Mouse (Mus musculus): Measurements from ENCODE around the gene Erlin1.

Gene Erlin1

DNA sequence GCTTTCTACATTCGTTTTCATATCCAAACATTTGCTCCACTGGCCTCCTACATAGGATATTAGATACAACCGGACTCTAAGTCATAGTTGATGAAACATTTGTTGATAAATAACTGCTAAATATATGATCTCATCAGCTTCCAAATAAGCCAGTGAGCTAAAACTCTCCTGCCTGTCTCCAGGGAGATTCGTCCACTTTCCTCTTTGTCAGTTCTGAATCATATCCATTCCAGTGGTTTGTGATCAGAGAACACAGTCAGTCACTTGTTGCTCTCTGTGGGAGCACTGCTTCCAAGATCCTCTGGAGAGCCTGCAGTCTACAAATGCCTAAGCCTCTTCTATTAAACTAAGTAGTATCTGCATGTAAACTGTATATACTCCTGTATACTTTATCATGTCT, 9.4 kb downstream of the Erlin1 start:
- DNase-seq (ENCODE audit: low spot score): no peak

DNA sequence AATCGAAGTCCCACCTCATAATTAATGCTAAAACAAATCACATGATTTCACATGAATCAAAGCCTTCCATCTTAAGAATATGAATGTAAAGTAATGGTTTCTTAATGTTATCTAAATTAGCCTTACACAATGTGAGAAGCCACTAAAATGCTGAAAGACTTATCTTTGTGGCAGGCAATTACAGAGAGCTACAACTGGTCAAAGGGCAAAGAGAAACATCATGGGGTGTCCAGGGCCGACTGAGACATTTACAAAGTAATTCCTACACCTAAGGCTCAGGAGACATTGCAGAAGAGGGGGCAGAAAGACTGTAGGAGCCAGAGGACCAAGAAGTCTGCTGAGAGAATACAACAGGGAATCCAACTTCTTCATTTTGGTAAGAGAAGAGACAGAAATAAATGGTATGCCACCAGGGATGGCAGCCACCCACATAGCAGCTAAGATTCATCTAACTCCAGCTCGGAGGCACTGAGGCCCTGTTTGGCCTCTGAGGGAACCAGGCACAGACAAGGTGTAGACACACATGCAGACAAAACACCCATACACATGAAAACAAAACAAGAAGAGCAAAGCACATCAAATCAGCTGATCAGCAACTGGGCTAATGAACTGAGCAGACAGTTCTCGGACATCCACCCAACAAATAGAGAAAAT, 14.3 kb downstream of the Erlin1 start:
- DNase-seq (ENCODE audit: low spot score): no peak

DNA sequence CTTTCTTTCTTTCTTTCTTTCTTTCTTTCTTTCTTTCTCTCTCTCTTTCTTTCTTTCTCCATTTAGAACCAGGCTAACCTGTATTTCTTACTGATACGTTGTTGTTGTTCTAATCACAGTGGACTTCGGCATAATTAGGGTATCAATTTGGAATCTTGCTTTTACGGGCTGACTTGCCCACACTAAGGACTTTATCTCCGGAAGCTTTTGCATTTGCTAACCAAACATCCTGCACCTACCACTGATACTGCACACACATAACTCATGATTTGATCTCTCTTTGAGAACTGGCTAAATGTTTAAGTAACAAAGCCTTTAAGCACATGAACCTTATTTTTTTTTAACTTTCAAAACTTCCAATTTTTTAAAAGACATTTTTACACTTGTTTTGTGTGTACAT, 19.2 kb downstream of the Erlin1 start:
- DNase-seq (ENCODE audit: low spot score): no peak

DNA sequence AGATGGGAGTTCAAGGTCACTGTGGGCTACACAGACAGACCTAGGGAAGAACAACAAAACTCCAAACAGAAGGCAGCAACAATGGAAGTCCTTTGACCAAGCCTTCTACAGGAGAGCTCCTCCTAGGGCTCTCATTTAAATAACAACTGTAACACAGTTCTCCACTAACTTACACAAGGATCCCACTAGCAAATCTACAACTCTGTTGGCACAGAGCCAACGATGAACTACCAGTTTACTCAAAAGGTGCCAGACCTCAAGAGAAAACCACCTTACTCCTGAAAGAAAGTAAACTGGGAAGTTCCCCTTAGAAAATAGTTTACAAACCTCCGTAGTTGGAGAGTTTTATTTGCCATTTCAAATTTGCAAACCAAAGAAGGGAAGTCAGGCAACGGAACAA, 20.3 kb downstream of the Erlin1 start:
- no peak for DNase-seq (ENCODE audit: low spot score)

DNA sequence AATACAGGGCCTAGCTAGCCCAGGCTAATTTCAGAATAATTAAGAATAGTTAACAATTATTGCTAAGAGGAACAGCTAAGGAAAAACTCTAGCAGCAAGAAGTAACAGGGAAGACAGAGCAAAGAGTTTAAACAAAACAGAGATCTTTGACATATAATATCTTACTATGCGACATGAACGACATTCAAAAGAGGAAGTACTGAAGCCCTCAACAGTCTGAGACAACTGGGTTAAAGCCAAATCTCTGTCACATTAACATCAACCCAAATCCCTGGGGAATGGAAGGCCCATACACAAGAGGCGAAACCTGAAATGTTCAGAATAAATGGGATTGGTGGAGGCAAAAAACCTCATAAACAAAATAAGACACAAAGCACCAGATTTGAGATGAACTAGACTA, 23.7 kb downstream of the Erlin1 start:
- no peak for DNase-seq (ENCODE audit: low spot score)

DNA sequence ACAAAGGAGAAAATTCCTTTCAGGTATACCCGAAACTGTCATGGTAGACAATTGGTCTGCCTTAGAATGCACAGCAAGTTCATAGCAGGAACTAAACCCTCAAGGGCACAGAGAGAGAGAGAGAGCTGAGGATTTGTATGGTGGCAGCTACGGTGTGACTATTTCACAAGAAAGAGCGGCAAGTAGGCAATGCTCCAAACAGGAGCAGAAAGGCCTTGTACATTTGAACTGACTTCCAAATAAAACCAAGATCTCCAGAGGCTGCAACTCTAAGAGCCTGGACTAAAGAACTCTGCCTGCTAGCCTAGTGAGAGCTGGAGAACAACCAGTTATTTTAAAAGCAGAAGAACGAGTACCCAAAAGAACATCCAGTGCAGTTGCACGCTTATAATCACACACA, 27.5 kb downstream of the Erlin1 start:
- DNase-seq (ENCODE audit: low spot score): no peak

DNA sequence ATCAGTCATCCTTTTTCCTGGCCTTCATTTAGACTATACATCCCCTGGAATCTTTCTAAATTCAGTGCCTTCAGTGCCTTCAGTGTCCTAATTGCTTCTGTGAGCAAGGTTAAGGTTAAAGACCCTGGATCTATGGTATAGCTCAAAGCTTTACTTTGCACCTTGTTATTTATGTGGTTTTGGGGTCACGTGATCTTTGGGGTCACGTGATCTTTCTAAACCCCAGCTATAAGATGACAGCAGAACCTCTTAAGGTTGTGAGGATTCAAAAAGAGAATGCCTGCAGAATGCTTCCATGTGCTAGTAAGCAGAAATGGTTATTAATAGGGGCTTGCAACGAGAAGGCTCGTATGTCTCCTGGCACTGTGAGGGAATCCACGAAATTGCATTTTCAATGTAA, 36.2 kb downstream of the Erlin1 start:
- no peak for DNase-seq (ENCODE audit: low spot score)

DNA sequence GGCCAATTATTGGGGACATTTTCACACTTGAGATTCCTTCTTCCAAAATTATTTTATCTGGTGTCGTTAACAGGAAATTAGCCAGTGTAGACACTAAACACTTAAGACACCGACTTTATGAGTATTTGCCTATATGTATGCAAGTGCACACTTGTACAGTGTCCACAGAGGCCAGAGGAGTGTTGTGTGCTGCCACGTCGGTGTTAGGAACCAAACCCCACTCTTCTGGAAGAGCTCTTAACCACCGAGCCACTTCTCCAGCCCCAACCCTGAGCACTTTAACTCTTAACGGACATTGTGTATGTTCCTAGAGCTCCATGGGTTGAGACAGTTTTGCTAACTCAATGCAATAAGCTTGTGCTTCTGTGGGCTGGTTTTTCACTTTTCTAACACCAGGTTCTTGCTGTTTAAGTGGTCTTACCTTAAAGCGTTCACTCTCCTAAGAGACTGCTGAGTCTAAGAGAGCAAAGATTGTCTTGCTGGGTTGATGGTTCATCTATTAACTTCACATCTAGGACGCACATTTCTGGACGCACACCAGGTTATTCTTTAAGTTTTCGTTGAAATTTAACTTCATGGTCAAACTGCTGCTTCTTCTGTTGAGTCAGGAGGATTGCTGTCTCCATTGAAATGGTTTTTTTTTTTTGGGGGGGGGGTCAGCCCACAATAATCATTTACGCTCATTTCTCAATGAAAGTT, 37.4 kb downstream of the Erlin1 start:
- DNase-seq (ENCODE audit: low spot score): no peak

DNA sequence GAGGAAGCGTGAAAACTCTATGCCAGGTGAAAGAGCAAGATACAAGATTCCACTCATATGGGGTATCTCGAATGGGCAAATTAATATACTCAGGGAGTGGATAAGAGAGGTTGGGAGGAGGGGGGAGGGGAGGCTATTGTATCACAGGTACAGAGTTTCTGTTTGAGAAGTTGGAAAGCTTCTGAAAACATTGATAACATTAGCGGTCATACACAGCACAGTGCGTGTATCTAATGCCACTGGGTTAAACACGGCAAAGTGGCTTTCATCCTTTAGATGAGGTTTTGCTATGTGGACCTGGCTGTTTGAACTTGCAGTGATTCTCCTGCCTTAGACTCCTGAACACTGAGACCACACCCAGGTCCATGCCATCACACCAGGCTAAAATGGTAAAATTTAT, 39.6 kb downstream of the Erlin1 start:
- no peak for DNase-seq (ENCODE audit: low spot score)

DNA sequence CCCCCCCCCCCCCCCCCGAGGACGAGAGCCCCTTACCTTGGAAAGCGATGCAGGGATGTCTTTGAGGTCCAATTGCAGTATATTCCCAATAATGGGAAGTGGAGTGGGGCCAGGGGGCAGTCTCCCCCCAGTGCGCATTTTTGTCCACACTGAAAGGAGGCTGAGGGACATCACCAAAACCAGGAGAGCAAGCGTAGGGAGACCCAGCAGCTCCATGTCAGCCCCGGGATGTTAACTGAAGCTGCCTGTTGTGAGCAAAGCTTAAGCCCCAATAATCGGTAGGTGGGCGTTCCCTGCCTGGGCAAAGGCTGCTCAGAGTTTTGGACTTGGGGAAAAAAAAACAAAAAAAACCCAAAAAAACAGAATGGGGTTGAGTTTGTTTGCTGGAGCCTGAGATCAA, 40.6 kb downstream of the Erlin1 start, which contains the start of gene Cyp2c23:
Gene Cyp2c23, minus strand, starts transcription at position 237 of the 400 bp plus-strand sequence.
- DNase-seq (ENCODE audit: low spot score): no peak

DNA sequence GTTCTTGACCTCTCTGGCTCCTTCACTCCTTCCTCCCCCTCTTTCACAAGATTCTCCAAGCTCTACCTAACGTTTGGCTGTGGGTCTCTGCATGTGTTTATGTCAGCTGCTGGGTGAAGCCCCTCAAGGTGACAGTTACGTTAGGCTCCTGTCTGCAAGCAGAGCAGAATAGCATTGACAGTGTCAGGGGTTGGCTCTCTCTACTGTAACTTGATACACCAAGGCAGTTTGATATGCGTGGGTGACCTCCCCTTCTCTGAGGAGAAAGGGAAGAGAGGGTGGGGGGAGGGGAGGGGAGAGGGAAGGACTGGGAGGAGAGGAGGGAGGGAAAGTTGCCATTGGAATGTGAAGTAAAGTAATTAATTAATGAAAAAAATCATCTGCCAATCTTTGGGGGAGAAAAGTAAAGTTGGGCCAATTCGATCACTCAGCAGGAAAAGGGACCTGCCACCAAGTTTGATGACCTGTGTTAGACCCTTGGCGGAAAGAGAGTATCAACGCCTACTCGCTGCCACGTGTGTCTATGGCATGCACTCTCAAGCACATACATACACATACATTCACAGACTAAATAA, 42.5 kb downstream of the Erlin1 start:
- DNase-seq (ENCODE audit: low spot score): no peak

DNA sequence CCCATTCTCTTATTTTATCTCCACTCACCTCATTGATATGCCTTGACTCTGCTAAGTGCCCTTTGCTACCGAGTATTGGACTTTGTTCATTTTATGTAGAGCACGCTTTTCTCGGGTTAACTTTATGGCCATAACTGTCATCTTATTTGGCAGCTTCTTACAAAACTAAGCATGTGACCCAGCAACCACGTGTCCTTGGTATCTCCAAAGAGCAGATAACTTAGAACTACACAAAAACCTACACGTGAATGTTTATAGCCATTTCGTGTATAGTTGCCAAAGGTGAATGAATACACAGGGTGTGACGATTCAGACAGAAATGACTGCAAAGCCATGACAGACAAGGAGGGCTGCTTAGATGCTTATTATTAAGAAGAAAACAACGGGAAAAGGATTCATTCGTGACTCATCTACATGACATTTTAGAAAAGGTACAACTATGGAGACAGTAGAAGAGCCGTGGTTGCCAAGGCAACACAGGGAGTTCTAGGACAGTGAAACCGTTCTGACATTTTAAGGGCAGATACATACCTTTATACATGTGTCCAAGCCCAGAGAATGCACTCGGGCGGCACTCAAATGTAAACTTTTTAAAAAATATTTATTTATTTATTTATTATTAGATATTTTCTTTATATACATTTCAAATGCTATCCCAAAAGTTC, 44.5 kb downstream of the Erlin1 start:
- no peak for DNase-seq (ENCODE audit: low spot score)

DNA sequence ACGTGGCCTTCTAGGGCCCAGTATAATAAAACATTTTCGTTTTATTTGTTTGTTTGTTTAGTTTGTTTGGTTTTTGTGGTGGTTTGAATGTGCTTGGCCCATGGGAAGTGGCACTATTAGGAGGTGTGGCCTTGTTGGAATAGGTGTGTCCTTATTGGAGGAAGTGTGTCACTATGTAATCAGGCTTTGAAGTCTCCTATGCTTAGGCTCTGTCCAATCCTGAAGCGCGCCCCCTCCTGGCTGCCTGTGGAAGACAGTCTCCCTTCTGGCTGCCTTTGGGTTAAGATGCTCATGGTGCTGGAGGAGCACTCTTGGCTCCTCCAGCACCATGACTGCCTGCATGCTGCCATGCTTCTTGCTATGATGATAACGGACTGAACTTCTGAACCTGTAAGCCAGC, 46.5 kb downstream of the Erlin1 start:
- DNase-seq (ENCODE audit: low spot score): no peak

DNA sequence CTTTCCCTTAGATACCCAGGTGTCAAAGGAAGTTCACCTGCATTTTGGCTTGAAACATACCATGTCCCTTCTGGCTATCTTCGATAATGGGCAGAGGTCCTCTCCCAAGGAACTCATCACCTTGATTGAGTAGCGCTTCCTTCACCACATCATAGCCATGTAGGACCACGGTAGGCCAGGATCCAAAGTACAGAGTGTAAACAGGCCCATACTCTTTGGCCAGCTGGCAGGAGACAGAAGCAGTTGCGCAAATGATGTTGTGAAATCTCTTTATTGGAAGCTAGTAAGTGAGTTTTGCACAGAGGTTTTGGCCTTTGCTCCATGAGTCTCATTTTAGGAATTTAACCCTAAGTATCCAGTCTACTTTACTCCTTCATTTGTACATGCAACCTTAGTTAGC, 48.1 kb downstream of the Erlin1 start:
- no peak for DNase-seq (ENCODE audit: low spot score)

DNA sequence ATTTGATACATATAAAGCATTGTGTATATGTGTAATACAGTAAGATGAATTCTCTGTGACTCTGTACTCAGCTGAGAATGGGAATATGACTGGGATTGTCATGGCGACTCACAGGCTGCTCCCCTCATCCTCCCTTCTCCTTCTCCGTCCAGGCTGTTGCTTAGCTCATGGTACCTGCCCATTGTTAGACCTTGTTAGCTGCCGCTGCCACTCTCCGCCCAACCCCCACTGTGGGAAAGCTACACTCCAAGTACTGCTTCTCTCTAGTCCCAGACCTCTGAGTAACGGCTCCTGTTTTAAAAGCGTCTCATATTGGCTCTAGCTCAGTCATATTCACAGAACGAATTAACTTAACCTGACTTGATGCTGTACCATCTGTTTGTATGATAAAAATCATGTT, 49.8 kb downstream of the Erlin1 start:
- no peak for DNase-seq (ENCODE audit: low spot score)

DNA sequence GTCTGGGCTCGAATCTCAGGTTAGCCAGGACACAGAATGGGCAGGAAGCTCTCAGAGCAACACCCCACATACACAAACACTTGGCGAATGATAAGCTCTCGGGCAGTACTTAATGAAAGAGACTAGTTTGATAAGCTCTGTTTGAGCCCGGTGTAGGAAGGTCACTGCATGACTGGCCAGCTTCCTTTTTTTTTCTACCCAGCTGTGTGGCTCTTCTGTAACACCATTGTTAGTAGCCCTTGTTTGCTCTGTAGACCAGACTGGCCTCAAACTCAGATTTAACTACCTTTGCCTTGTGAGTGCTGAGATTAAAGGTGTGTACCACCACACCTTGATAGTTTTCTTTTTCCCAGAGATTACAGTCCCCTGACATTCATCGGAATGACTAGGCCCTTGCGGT, 55.7 kb downstream of the Erlin1 start:
- DNase-seq (ENCODE audit: low spot score): no peak

DNA sequence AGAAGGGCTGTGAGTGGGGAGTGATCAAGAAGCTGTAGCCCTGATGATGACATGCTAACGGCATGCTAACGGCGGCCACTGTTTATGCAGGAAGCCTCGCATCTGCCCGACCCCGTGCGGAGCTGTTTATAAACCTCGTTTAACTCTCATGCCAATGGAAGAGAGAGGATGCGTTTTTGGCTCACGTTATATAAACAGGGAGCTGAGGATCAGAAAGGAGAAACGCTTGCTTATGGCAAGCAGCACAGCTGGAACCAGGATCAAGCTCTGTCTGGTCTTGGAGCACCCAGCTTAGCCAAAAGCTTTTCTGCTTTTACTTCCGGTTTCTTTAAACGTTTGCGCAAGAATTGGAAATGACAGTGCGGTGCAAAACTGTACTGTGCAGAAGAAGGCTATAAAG, 60.8 kb downstream of the Erlin1 start:
- DNase-seq (ENCODE audit: low spot score): no peak

DNA sequence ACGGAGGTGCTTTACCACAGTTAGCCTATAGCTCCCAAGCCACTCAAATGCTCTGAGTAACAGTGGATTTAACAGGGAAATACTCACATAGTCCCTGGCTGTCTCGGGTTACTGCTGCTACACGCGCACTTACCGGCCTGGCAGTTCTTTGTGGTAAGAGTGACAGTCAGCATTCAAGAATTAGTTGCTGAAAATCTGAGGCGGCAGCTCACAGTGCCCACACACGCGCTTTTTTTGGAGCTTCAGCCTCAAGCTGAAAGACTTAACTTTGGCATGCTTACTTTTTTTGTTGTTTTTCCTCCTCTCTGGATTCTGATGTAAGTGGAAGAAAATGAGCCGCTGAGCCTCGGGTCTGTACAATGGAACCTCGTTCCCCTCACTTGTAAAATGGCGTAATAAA, 62.4 kb downstream of the Erlin1 start:
- DNase-seq (ENCODE audit: low spot score): no peak

DNA sequence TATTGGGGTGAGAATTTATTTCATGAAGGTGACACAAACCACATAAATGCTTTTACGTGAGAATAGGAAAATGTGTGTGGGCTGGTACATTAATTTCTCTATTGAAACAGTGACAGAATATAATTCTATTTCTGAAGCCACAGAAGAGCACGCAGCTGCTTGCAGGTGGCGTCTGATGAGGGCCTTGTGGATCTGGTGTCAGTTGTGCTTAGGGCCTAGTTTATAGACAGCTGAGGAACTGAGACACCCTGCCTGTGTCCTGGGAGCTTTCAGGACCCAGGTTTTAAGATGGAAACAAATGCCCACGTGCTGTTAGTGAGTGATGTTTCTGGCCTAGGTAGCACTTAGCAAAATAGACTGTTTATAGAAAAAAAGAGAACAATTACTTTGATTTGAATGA, 64.6 kb downstream of the Erlin1 start:
- DNase-seq (ENCODE audit: low spot score): no peak

DNA sequence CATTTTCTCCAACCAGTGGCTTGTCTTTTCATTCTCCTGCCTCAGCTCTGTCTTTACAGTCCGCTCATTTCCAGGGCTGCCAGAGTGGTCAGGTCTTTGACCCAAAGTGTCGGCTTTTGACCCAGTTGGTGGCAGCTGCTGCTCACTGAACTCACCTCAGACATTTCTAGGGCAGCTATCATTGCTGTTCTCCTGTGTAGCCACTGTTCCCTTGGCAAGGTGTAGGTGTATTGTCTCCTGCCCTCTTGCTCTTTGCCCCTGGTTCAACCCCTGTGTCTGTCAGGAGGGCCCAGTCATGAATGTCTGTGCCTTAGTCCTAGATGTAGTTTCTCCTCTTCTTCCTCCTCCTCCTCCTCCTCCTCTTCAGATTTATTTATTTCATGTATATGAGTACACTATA, 65.3 kb downstream of the Erlin1 start:
- DNase-seq (ENCODE audit: low spot score): no peak

DNA sequence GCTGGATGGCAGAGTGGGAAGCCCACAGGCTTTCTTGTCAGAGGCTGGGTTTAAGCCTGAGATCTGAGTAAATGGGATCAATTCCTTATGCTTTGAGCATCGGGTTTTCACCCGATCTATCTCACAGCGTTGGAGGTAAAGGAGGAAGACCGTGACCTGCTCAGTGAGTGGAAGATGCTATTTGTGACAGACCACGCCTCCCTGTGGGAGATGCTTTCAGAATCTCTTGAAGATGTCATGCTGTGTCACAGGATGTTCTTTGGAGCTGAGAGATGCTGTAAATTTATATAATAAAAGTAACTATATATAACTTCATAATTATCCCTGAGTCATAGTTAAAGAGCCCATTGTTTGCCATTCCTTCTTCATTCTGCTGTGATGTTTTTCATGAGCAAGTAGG, 68.9 kb downstream of the Erlin1 start:
- DNase-seq (ENCODE audit: low spot score): no peak

DNA sequence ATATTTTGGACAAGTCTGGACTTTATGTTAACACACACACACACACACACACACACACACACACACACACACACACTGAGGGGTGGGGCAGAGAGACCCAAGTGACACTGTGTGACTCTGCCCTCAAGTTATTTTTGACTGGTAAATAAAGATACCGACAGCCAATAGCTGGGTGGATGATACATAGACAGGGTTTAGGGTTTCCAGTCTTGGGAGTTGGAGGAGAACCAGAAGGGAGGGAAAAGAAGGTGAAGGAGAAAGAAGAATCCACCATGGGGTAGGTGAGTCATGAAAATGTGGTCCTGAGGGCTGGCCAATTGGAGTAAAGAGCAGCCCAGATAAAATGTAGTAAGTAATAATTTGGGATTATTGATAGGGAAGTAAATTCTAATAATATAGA, 69.5 kb downstream of the Erlin1 start:
- no peak for DNase-seq (ENCODE audit: low spot score)

DNA sequence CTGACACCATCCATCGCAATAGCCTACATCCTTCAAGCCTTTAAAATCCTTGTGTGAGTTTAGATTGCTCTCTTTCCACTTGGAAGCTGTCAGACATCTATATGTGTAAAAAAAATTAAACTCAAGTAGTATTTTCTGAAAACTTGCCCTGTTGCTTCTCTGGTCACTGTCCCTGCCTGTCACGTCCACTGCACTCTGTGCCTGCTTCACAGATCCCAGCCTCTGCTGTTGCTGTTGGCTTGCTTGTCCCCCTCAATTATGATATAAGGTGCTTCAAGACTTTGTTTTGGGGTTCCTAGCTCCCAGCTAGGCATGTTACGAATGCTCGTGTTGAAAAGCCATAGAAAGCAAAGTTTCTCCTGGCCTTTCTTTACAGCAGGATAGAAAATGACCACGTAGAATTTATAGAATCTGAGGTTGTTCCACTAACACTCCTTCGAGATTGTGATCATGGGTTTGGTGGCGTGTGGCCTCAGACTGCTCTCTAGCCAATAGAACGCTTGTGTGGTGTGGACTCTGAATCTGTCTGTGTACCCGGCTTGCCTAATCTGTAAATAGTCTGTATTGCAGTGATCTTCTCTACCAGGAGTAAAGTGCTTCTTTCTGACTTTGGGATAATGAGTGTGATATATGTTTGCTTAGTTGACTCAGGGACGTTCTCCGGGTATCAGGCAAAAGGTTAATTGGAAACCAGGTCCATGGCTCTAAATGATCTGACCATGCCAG, 70.6 kb downstream of the Erlin1 start:
- DNase-seq (ENCODE audit: low spot score): no peak

All from layer of hippocampus, adult 11-12 months (tissue).